Mouse (Mus musculus) lung, embryonic 16.5 days (tissue): ENCODE measurements around the gene Mecom. TPM values are rescaled to one million over a fixed set of nuclear protein-coding genes. Genes with fewer than 3 reads are reported as not detected.

ENCODE experiments used
- ATAC-seq: fragments of 200-750 bp; cut with Nextera tagmentation; 2 replicates; pipeline ENCODE4 v1.8.0; 2017; ENCODE audit warnings: low read depth, mild to moderate bottlenecking, moderate library complexity
- H3K27ac ChIP-seq: fragments of 300-500 bp; sonication (generic); 2 replicates; pipeline ENCODE4 v1.5.1; 2014; ENCODE audit warnings: mild to moderate bottlenecking, control low read depth, low read length
- H3K27me3 ChIP-seq: fragments of 300-500 bp; sonication (generic); 2 replicates; pipeline ENCODE4 v1.6.1; 2014; ENCODE audit warnings: low read depth, low read length, mixed read lengths; ENCODE audit not compliant: control insufficient read depth, insufficient read depth
- H3K36me3 ChIP-seq: fragments of 300-500 bp; sonication (generic); 2 replicates; pipeline ENCODE4 v1.6.1; 2014; ENCODE audit warnings: low read length; ENCODE audit not compliant: control insufficient read depth, insufficient read depth
- H3K4me1 ChIP-seq: fragments of 300-500 bp; sonication (generic); replicated peaks from 2 replicates; pipeline ENCODE4 v1.6.1; 2014; ENCODE audit warnings: low read length, mixed read lengths; ENCODE audit not compliant: control insufficient read depth, insufficient read depth
- H3K4me2 ChIP-seq: fragments of 300-500 bp; sonication (generic); 2 replicates; pipeline ENCODE4 v1.6.1; 2014; ENCODE audit warnings: low read depth, low read length, control low read depth
- H3K4me3 ChIP-seq: fragments of 300-500 bp; sonication (generic); 2 replicates; pipeline ENCODE4 v1.5.1; 2014; ENCODE audit warnings: mild to moderate bottlenecking, low read length, control low read depth
- H3K9ac ChIP-seq: fragments of 300-500 bp; sonication (generic); 2 replicates; pipeline ENCODE4 v1.6.1; 2014; ENCODE audit warnings: low read length, control low read depth
- H3K9me3 ChIP-seq: fragments of 300-500 bp; sonication (generic); 2 replicates; pipeline ENCODE4 v1.6.1; 2016; ENCODE audit warnings: low read length; ENCODE audit not compliant: control insufficient read depth
- WGBS: fragments of 180-500 bp; shearing (Covaris S2); extraction: QIAGEN DNeasy Blood & Tissue Kit; methylation state at CpG from one replicate; pipeline ENCODE4 v1.1.7; 2014; 5-methylcytosine and 5-hydroxymethylcytosine counted together
- polyA plus RNA-seq: library from polyadenylated mRNA; unstranded; fragments of >200 nt; fragmentation: Nextera tagmentation; extraction: Ambion mirVana; gene quantifications from 2 replicates; pipeline ENCODE4 v1.2.1, GENCODE M21; 2015

Mecom gene
- polyA plus RNA-seq, 1 experiment from 2014 or later = 73.4 TPM

- WGBS = 9% methylated on average over 9 of the region's 9 CpGs
- peaks cover 7% of the 10 kb centered on the region; the same call in 1 of the 2 replicates for H3K4me1 ChIP-seq
- no peaks in the 10 kb centered on the region for H3K36me3 ChIP-seq
- peak overlapping the region; percentile 56 for H3K4me3 ChIP-seq
- H3K9me3 ChIP-seq = no peaks in the 10 kb centered on the region
- peaks cover 6% of the 10 kb centered on the region for H3K27me3 ChIP-seq
- peak overlapping the region; percentile 78 for H3K9ac ChIP-seq
- H3K27ac ChIP-seq = peak overlapping the region; percentile 81; the same call in 1 of the 2 replicates
- no peak for ATAC-seq
- H3K4me2 ChIP-seq = peak overlapping the region; percentile 89
Measured at GRCm38 (mm10) chr3:30515795-30516170, 32.0 kb downstream of the Mecom start.

DNA sequence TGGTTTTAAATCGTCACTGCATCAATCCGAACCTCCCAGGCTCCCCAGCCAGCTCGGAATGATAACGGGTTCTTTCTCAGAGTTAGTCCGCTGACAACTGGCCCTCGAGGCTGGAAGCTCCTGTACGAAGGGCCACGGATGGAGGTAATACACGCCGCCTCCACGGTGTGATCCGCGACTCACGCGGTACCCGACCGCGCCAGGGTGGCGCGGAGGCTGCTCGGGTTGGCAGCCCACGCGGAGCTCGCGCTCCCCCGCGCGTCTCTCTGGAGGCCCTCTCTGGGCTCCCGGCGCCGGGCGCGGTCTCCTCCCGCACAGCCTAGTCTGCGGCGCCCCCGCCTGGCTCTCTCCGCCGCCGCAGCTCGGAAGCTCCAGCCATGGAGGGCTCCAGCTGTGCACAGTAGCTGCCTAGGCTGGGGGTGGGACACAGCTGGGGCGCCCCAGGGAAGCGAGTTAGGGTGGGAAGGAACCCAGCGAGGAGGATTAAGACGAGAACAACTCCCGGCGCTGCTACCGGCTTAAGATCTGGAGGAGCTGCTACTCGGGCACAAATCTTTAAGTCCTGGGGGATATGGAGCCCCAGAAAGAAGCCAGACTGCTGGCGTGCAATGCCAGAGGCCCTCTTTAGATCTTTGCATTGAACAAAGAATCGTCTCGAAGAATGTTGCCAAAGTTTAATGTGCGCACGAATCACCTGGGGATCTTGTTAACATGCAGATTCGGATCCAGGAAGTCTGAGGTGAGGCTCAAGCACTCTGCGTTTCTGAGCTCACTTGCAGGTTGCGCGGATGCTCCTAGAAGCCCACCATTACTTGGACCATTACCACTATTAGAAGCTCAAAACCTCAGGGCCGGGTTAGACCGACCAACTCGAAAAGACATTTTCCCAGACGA lies 32.7 kb downstream of the Mecom start:
- peak; percentile 95 for ATAC-seq
- Histone ChIP-seq H3K27me3 (peaks cover 8% of the 10 kb centered on the region), H3K36me3 (no peaks in the 10 kb centered on the region), H3K4me2 (peak overlapping the region; percentile 89), H3K27ac (peak overlapping the region; percentile 81), H3K4me3 (peak overlapping the region; percentile 56), H3K4me1 (peaks cover 8% of the 10 kb centered on the region; the same call in 1 of the 2 replicates), H3K9ac (peak overlapping the region; percentile 78), H3K9me3 (no peaks in the 10 kb centered on the region)
- WGBS = under 1% methylated on average over 59 of the region's 62 CpGs

GRCm38 (mm10) chr3:30514051-30514754 lies 33.6 kb downstream of the Mecom start:
- peak overlapping the region; percentile 89 for H3K4me2 ChIP-seq
- H3K9ac ChIP-seq = peak overlapping the region; percentile 78
- peak; percentile 12; the same call in 1 of the 2 replicates for ATAC-seq
- H3K9me3 ChIP-seq = no peaks in the 10 kb centered on the region
- H3K36me3 ChIP-seq = no peaks in the 10 kb centered on the region
- peaks cover 8% of the 10 kb centered on the region for H3K27me3 ChIP-seq
- H3K4me1 ChIP-seq = peaks cover 11% of the 10 kb centered on the region; the same call in 1 of the 2 replicates
- peak overlapping the region; percentile 56 for H3K4me3 ChIP-seq
- peak overlapping the region; percentile 81 for H3K27ac ChIP-seq
- WGBS = under 1% methylated on average over 52 of the region's 52 CpGs

DNA sequence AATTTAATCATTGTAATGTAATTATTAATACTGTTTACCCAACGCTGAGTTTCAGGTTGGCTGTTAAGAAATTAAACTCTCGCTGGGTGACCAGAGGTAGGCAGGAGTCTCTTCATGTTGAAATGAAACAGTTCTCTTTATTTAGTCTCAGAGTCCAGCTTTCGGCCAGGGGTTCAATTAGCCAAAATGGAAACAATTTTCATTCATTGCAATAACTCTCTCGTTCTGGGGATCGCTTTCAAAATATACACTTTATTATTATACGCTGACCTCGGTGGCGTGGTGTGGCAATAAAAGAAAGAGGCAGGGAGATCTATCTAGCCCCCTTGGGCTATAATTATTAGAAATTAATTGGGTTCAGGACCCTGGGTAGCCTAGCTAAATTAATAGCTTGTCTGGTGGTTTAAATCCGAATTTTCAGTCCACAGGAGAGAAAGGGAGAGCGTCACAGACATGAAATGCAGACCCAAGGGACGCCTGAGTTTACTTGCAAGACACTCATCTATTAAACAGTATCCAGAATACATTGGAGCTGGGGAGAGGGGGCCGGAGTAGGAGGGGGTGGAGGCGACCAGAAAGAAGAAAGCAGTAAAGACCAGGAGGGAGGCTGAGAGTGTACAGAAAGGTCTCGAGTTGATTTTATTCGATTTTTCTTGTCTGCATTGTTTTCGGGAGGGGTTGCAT lies 34.4 kb downstream of the Mecom start:
- no peaks in the 10 kb centered on the region for H3K36me3 ChIP-seq
- peaks cover 8% of the 10 kb centered on the region for H3K27me3 ChIP-seq
- 17% methylated on average over 16 of the region's 16 CpGs for WGBS
- H3K9ac ChIP-seq = peak overlapping the region; percentile 78
- H3K27ac ChIP-seq = peak overlapping the region; percentile 98
- H3K4me2 ChIP-seq = peak overlapping the region; percentile 89
- peak overlapping the region; percentile 56 for H3K4me3 ChIP-seq
- no peaks in the 10 kb centered on the region for H3K9me3 ChIP-seq
- H3K4me1 ChIP-seq = peaks cover 11% of the 10 kb centered on the region; the same call in 1 of the 2 replicates
- no peak for ATAC-seq

DNA sequence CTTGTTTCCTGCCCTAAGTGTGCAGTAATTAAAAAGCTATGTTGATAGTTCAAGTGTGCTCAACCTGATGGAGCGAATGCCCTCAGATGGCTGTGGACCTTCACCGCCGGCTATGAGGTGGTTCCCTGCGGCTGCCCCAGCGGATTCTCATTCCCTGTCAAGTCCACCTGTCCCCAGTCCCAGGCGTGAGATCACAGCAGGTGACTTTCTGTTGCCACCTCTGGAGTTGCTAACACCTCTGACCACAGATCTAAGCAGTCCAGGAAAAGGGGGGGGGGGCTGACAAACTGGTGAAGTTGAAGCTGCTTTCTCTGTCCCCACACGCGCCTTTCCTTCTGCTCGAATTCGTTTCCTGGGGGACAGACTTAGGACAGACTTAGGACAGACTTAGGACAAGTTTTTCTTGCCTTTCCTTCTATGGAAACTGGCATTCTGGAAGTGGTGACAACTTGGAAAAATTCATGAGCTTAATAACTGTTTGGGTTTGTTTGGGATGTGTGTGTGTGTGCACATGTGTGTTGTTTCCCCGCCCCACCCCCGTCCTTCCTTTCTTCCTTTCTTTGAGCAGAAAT lies 35.3 kb downstream of the Mecom start:
- H3K9me3 ChIP-seq = no peaks in the 10 kb centered on the region
- peaks cover 11% of the 10 kb centered on the region; the same call in 1 of the 2 replicates for H3K4me1 ChIP-seq
- peaks cover 8% of the 10 kb centered on the region for H3K27me3 ChIP-seq
- peak overlapping the region; percentile 9; the same call in 1 of the 2 replicates for H3K4me3 ChIP-seq
- WGBS = 14% methylated on average over 12 of the region's 12 CpGs
- peak overlapping the region; percentile 89 for H3K4me2 ChIP-seq
- ATAC-seq = no peak
- H3K9ac ChIP-seq = peak overlapping the region; percentile 62
- H3K36me3 ChIP-seq = no peaks in the 10 kb centered on the region
- peak overlapping the region; percentile 98 for H3K27ac ChIP-seq

GRCm38 (mm10) chr3:30511796-30512195 lies 36.0 kb downstream of the Mecom start:
- 25% methylated on average over 7 of the region's 7 CpGs for WGBS
- Histone ChIP-seq H3K27ac (peak overlapping the region; percentile 98), H3K27me3 (peaks cover 8% of the 10 kb centered on the region)

GRCm38 (mm10) chr3:30511062-30511640 lies 36.7 kb downstream of the Mecom start:
- H3K36me3 ChIP-seq = no peaks in the 10 kb centered on the region
- peaks cover 8% of the 10 kb centered on the region for H3K27me3 ChIP-seq
- H3K4me1 ChIP-seq = peaks cover 11% of the 10 kb centered on the region; the same call in 1 of the 2 replicates
- 30% methylated on average over 4 of the region's 4 CpGs for WGBS
- H3K4me3 ChIP-seq = no peak overlapping the region
- peak overlapping the region; percentile 98 for H3K27ac ChIP-seq
- H3K9ac ChIP-seq = peak overlapping the region; percentile 62
- no peaks in the 10 kb centered on the region for H3K9me3 ChIP-seq
- peak overlapping the region; percentile 89; the same call in 1 of the 2 replicates for H3K4me2 ChIP-seq
- ATAC-seq = no peak

More at GRCm38 (mm10) chr3:30511796-30512195, 36.0 kb downstream of the Mecom start:
- Histone ChIP-seq H3K4me2 (peak overlapping the region; percentile 89), H3K4me1 (peaks cover 11% of the 10 kb centered on the region; the same call in 1 of the 2 replicates), H3K36me3 (no peaks in the 10 kb centered on the region), H3K9ac (peak overlapping the region; percentile 62; the same call in 1 of the 2 replicates), H3K9me3 (no peaks in the 10 kb centered on the region), H3K4me3 (no peak overlapping the region)
- ATAC-seq = no peak

GRCm38 (mm10) chr3:30510646-30511045 lies 37.2 kb downstream of the Mecom start:
- Histone ChIP-seq H3K9me3 (no peaks in the 10 kb centered on the region), H3K36me3 (no peaks in the 10 kb centered on the region), H3K27ac (peak overlapping the region; percentile 98), H3K27me3 (peaks cover 8% of the 10 kb centered on the region), H3K4me3 (peak overlapping the region; percentile 75), H3K9ac (peak overlapping the region; percentile 88; the same call in 1 of the 2 replicates), H3K4me2 (peak overlapping the region; percentile 77), H3K4me1 (peaks cover 11% of the 10 kb centered on the region; the same call in 1 of the 2 replicates)
- WGBS = 30% methylated on average over 8 of the region's 8 CpGs
- no peak for ATAC-seq
